Mouse (Mus musculus): ENCODE data around the gene 2010111I01Rik.
A peak's percentile ranks its signal among the peaks of the same experiment; 100 is the strongest.
"Not testable (repeated sequence)": the region's sequence is repeated elsewhere in the genome, so short reads cannot be mapped to it uniquely, and the experiment has no call there.

Gene 2010111I01Rik

DNA sequence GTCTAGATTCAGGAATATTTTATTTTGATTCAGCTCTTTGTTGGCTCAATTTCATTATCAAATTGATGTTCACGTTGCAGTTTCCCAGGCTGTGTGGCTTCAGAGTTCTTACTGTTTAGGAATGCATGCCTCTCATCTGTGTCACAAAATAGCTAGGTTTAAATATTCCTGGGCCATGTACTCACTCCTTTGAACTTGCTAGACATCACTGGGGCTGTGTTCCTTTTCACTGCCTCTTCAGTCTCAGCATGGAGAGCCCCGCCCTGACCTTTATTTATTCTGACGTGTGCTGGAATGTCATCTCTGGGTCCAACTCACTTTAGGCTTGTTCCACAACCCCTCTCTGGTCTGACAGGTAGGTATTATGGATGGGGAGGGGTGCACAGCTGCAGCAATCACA is 228.7 kb downstream of the 2010111I01Rik start:
- no peak for DNase-seq (ENCODE audit: low read depth, low spot score)

DNA sequence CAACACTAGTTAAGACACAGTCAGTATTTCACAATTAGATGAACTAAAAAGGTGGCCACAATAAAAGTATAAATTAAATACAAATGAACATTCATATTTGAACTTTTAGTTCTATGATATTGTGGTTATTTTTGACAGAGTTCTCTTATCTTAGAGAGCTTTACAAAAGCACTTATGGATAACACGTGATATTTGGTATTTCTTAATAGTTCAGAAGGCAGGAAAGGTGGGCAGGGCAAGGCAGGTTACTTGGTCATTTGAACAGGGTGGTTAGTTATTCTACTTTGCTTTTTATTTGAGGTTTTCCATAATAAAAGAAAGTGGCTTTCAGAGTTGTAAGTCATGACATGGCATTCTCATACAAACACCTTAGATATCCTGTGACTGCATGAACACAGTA is 233.3 kb downstream of the 2010111I01Rik start:
- DNase-seq (ENCODE audit: low read depth, low spot score): no peak

DNA sequence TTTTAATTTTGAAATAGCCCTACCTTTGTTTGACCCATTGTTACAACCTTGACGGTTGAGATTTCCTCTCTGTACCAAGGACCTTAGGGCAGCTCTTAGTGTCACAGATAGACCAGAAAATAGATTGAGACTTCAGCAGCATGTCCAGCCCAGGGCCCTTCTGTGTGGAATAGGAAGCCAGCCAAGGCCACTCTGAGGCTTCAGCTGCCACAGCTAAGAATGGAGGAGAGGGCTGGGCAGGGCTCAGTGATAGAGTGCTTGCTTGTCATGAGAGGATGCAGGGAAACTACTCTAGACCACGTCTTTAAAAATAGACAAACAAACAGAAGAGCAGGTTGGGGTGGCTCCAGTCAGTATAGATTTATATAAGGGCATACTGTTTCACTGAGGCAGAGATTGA is 234.9 kb downstream of the 2010111I01Rik start:
- no peak for DNase-seq (ENCODE audit: low read depth, low spot score)

DNA sequence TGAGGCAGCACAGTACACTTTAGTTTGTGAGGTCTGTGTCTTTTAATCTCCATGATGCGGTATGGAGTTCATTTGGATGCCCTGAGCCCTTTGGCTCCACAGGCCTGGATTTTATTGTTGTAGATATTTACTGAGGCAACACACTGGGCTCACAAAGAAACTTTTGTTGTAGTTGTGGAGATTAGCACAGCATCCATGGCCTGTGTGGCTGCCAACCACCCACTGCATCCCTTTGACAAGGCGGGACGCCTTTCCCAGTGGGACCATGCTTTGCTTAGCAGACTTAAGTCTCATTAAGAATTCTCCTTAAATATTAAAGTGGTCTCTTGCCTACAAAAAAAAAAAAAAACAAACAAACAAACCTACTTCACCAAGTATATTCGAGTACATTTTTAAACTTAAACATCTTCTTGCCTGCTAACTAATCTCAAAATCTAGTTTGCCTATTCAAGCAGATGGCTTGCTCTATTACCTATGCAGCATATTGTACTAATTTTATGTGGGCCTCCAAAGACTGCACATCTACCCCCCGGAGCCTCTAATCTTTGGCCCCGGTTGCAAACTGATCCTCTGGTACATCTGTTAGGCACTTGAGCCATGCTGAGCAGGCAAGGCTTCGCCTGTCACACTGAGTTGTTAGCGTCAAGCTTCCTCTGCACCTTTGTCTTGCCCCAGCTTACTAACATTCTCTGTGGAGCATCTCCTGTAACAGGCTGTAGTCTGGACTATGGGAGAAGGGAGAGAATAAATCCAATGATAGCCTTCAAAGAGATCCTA is 239.0 kb downstream of the 2010111I01Rik start:
- peak; percentile 63 for DNase-seq (ENCODE audit: low read depth, low spot score)

DNA sequence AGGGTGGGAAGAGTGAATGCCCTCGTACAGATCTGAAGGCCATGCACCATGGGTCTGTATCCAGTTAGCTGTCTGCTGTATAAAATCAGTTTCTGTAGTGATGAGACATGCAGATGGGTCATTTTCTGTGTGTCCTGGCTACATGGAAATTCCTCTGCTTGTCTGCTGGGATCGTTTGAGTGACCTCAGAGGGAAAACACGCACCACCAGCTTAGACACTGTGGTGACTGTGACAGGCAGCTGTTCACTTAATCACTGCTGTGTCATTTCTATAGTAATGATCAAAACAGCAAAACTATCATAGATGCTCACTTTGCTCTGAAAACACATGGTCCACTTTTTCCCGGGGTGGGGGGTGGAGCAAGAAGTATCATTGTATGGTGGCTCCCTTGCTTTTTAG is 241.1 kb downstream of the 2010111I01Rik start:
- no peak for DNase-seq (ENCODE audit: low read depth, low spot score)

DNA sequence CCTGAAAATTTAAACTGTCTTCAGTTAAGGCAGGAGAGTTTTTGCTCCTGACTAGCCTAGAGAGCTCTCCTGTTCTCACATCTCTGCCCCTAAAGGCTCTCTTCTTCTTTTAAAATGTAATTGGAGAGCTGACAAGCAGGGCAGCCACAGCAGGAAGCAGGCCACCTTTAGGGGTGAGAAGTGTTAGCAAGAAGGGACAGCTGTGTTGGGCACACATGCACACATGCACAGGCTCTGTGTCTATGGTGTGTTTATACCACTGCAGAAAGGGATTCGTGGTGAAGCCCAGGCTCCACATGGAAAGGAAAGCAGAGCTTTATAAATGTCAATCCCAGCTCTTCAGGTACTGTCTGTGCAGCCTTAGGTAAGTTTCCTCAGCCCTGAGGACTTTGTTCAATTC is 241.7 kb downstream of the 2010111I01Rik start:
- DNase-seq (ENCODE audit: low read depth, low spot score): no peak

DNA sequence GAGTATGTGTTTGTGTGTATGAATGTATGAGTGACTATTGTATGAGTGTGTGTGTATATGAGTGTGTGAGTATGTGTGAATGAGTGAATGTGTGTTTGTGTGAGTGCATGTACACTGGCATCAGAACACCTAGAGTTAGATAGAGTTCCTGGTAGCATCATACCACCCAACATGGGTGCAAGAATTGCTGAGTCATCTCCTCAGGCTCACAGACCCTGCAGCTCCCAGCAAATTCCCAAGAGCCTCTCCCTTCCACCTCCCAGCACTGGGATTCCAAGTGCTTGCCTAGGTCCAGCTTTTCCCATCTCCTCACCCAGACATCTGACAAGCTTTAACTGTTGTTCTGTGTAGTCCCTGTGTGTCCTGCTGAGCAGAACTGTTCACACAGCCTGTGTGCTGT is 251.8 kb downstream of the 2010111I01Rik start:
- no peak for DNase-seq (ENCODE audit: low read depth, low spot score)

DNA sequence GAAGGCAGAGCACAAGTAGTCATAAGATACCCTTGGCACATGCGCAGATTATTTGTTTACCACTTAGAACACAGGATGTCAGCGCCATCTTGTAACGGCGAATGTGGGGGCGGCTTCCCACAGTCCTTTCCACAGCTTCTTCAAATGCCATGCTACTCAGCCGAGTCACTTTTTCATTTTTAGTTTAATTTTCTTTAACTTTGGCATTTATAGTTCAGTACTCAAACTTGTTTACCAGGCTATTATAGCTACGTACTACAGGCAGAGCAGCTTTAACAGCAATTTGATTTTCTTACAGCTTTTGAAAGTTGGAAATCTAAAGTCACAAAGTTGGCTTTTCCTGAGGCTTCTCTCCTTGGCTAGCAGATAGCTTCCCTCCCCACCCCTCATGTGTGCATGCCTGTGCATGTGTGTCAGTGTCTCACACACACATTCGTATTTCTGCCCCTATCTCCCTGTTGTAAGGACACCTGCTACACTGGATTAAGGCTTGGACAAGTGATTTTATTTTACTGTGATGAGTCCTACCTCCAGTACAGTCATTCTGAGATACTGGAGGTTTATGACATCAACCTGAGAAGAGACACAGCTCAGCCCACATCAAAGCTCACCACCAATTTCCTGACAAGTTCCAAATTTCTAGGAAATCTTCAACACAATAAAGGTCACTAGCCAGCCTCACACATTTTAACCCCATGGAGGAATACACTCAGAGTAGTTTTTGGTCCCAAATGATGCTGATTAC is 258.5 kb downstream of the 2010111I01Rik start:
- no peak for DNase-seq (ENCODE audit: low read depth, low spot score)

DNA sequence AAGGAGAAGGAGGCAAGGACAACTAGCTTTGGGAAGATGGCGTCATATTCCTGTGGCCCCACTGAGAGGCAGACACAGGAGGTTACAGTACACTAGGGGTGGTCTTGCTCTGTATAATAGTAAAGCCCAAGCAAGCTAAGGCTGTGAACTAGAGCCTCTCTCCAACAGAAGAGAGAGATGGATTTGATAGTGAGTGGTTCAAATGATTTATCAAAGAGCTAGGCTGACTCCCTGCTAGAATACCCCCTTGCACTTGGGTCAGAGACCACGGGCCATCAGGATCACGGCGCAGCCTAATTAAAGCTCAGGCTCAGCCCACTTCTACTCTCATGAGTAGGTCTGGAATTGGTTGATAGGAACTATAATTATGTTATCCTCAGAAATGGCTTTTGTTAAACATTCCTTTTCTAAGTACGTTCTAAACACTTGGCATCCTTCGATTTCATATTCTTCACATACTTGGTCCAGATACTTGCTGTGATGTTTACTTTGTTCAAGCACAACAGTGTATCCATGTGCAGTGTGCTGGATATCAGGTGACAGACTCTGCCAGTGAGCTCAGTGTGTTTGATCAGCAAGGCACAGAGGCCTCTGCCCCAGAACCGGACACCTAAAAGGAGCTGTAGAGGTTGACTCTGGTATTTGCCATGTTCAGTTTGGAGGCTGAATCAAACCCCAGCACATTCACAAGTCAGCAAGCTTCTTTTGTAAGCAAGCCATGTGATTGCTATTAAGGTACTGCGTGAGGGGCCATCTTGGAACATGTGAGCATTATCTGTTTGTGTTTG is 261.3 kb downstream of the 2010111I01Rik start:
- no peak for DNase-seq (ENCODE audit: low read depth, low spot score)

DNA sequence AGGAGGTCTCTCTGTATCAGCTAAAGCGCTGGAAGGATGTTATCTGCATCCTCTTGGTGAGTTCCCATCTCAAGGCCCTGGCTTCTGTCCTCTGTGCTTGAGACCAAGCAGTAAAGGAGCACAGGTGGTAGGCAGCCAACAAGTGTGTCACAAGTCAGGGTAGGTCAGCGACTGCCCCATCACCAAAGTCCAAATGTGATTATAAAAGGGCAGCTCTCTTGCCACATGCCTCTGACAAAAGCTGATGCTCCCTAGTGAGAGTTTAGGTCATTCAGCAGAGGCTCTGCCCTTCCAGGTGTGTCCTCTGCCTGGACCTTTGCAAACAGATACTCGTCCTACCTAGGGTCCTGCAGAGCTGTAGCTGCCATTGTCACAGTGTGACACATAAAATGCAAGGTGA is 263.1 kb downstream of the 2010111I01Rik start:
- no peak for DNase-seq (ENCODE audit: low read depth, low spot score)

DNA sequence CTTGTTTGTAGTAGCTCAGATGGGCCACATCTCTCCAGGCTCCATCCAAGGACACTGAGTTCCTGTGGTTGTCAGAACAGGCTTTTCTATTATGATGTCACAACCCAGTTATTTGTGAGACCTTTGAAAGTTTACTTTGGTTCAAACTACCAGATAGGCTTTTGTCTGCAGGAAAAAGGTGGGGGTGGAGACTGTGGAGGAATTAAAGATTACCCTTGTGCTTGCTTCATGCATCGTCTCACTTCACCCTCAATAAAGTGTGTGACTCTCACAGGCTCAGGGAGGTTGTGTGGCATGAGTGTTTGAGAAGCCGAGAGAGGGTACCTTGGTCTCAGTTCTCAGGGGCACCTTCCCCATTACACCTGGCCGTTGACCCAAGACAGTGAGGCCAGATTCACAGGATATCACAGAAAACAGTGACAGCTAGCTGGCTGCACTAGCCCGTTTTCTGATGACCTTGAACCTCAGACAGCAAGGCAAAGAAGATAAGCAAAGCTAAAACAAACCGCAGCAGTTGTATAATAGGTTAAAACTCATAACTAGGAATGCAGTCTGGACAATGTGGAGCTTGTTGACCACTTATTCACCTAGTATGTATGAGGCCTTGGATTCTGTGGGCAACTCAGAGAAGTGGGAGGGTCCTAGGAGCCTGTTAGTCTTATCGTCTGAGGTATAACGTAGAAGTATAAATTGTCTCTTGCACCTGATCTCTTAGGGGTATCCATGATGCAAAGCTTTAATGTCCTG is 266.4 kb downstream of the 2010111I01Rik start:
- DNase-seq (ENCODE audit: low read depth, low spot score): no peak

DNA sequence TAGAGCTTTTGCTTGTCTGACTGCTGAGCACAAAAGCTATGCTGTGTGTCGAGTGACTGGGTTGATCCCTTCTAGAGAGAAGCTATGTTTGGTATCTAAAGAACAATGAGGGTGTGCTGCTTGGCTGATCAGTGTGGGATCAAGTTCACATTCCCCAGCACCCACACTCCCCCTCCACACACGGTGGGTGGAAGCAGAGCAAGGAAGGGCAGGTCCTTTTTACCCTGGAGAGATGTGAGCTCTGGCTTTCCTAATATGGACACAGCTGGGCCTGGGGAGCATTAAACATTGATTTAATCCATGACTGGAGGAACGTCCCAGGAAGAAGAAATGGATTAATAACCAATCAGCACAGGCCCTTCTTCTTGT is 267.0 kb downstream of the 2010111I01Rik start:
- DNase-seq (ENCODE audit: low read depth, low spot score): no peak

DNA sequence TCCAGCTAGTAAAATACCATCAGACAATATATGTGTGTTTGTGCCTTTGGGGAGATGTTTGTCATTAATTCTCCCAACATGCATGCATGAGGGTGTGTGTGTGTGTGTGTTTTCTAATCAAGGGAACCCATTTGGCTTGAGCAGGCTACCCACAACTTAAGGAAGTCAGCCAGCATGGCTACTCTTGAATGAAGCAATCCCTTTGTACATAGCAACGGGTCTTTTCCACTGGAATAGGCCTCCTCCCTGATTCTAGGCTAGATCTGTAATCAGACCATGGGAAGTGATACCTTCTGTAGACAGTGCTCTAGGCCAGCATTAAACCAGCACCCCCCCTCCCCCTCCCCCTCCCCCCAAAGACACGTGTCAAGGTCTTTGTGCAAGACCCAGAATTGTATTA is 267.9 kb downstream of the 2010111I01Rik start:
- no peak for DNase-seq (ENCODE audit: low read depth, low spot score)

DNA sequence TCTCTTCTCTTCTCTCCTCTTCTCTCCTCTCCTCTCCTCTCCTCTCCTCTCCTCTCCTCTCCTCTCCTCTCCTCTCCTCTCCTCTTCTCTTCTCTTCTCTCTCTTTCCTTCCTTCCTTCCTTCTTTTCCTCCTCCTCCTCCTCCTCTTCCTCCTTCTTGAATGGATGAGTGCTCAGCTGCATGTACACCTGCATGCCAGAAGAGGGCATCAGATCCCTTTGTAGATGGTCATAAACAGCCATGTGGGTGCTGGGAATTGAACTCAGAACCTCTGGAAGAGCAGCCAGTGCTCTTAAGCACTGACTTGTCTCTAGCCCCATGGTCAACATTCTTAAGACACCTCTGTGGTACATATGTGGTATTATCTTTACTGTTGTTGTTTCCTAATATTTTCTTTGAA is 269.8 kb downstream of the 2010111I01Rik start:
- not testable (repeated sequence) for DNase-seq (ENCODE audit: low read depth, low spot score)

DNA sequence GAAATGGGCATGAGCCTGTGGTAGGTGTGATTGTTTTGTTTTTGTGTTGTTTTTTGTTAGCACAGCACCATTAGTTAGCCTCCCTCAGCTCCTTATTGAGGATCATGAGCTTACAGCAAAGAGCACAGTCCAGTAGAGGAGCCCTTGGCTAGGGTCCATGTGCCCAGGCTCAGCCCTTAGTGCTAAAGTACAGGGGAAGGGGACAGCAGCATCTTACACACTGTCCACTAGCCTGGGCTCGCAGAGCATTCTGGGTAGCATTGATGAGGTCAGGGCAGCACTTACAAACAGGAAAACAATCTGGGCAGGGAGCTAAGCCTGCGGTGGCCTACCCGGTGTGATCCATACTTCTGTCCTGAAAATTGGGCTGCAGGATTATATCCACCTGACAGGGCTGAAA is 270.9 kb downstream of the 2010111I01Rik start:
- DNase-seq (ENCODE audit: low read depth, low spot score): no peak

DNA sequence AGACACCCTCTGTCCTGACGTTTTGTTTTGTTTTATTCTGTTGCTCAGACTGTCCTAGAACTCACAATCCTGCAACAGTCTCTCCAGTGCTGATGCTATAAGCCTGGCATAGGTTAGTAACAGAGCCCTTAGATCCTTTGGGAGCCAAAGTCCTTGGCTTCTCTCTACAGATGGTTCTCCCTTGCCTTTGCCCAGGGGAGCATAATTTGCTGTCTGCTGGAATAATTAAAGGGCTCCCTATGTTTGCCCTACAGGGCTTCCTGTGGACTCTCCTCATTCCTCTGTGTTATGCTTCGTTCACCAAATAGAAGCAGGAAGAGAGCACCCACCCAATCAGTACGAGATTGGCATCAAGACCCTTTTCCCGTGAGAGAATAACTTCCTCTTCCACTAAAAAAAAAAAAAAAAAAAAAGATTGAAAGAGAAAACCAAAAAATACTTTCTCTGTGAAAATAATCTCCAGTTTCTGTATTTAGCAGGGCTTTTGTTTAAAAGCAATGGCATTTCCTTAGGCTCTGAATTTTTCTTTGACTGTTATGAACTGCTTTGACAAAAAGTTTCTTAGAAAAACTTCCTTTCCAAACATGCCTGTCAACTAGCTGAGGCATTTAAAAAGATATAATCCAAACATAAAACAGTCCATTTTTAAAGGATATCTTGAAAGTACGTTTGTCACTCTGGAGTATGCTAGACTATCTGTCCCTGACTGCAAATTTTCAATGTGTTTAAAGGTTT is 271.6 kb downstream of the 2010111I01Rik start:
- DNase-seq (ENCODE audit: low read depth, low spot score): no peak

DNA sequence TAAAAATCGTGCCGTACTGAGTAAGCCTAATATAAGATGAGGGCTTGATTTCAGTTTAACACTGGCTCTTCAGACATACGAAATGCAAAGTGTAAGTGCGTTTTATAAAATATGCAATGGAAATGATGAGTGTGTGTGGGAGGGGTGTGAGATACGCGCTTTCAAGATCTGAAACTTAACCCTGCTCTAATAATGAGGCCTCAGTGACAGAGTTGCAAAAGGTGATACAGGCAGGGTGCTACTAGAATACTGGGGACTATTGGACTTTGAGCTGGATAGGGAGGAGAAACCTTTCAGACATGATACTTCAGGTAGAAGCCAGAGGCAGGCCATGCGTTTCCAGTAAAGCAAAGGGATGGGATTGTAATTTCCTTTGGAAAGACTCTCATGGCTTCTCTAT is 273.4 kb downstream of the 2010111I01Rik start:
- no peak for DNase-seq (ENCODE audit: low read depth, low spot score)

DNA sequence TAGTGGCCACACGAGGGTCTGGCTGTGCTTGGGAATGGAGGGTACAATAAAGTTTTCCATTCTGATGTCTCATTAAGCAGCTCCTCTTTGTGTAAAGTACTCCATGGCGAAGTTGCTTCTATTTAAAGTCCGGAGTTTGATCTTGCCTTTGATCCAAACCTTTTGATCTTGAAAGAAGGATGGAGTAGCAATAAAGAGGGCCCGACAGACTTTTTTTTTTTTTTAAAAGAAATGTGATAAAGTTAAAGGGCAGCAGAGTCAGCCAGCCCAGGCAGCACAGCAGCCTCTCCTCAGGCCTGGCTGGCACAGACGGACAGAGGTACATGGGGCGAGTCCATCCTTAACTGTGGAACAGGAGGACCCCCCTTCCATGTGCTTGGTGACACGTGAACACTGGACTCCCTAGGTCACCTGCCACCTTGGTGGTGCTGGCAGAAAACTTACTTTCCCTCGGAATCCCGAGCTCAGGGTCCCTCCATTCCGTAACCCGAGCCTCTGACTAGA is 274.7 kb downstream of the 2010111I01Rik start:
- no peak for DNase-seq (ENCODE audit: low read depth, low spot score)

DNA sequence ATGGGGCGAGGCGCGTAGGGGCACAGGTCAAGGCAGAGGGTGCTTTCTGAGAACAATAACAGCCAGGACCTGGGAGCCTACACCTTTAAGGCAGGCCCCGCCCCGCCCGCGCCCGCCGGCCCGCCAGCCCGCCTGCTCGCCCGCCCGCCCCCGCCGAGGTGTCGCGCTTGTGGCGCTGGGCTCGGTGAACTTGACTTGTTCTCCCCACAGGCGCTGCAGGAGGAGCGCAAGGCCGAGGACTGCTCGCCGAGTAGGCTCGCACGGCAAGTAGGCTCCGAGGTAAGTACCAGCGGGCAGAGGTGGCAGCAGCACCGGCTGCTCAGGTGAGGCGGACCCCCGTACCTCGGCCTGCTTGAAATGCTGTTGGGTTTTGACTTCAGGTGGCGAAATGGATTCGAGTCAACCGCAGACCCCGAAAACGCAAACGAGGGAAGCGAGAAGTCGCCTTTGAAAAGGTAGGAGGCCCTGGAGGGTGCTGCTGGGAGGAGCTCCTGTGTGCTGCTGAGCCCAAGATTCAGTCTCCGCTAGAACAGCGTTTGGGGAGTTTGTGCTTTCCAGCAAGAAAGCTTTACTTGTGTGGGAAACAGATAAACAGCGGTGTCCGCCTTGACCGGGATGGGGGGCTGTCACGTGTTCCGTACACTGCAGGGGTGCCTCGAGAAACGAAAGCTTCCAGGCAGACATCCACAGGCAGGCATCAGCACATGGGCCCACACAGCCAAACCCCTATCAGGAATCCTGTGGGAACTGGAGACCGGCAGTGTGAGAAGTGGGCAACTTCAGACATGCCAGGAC is 275.4 kb downstream of the 2010111I01Rik start:
- peak; percentile 88 for DNase-seq (ENCODE audit: low read depth, low spot score)

DNA sequence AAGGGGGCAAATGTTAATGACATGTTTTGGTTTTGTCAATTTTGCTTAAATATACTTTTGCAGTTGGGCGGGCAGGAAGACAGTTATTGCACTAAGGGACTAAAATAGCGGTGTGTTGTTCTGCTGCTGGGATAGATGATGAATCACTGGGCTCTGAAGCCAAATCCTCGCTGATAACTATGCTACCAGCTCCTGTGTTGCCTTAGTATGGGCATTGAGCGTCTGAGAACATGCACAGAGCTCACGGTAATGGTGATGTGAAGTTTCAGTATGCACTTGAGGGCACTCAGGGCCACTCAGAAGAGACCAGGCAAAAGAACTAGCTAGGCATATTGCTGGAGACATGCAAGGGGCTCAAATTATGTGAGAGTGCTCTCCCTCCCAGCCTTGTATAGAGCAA is 276.1 kb downstream of the 2010111I01Rik start:
- DNase-seq (ENCODE audit: low read depth, low spot score): peak; percentile 86

Measured in brain, adult 2 months (tissue).